Mouse (Mus musculus) stomach, embryonic 16.5 days (tissue): ENCODE measurements around the gene Pinlyp. TPM values are rescaled to one million over a fixed set of nuclear protein-coding genes. Genes with fewer than 3 reads are reported as not detected.

Experiments used
- ATAC-seq: fragments of 200-750 bp; cut with Nextera tagmentation; 2 replicates; pipeline ENCODE4 v1.8.0; 2017; ENCODE audit warnings: moderate number of reproducible peaks, moderate TSS enrichment; ENCODE audit not compliant: insufficient read depth, low FRiP score
- H3K27ac ChIP-seq: fragments of 300-500 bp; sonication (generic); 2 replicates; pipeline ENCODE4 v1.5.1; 2014; ENCODE audit warnings: low read length
- H3K27me3 ChIP-seq: fragments of 300-500 bp; sonication (generic); 2 replicates; pipeline ENCODE4 v1.6.1; 2014; ENCODE audit warnings: low read length, control low read depth, mixed read lengths; ENCODE audit not compliant: control insufficient read depth, insufficient read depth
- H3K36me3 ChIP-seq: fragments of 300-500 bp; sonication (generic); 2 replicates; pipeline ENCODE4 v1.6.1; 2014; ENCODE audit warnings: low read length; ENCODE audit not compliant: control insufficient read depth, insufficient read depth
- H3K4me1 ChIP-seq: fragments of 300-500 bp; sonication (generic); 2 replicates; pipeline ENCODE4 v1.6.1; 2014; ENCODE audit warnings: low read length, control low read depth, mixed read lengths; ENCODE audit not compliant: control insufficient read depth, insufficient read depth
- H3K4me2 ChIP-seq: fragments of 300-500 bp; sonication (generic); 2 replicates; pipeline ENCODE4 v1.6.1; 2014; ENCODE audit warnings: low read depth, low read length, mixed read lengths
- H3K4me3 ChIP-seq: fragments of 300-500 bp; sonication (generic); replicated peaks from 2 replicates; pipeline ENCODE4 v1.5.1; 2014; ENCODE audit warnings: mild to moderate bottlenecking, low read length
- H3K9ac ChIP-seq: fragments of 300-500 bp; sonication (generic); 2 replicates; pipeline ENCODE4 v1.6.1; 2014; ENCODE audit warnings: low read length
- H3K9me3 ChIP-seq: fragments of 300-500 bp; sonication (generic); replicated peaks from 2 replicates; pipeline ENCODE4 v1.6.1; 2016; ENCODE audit warnings: low read length, control low read depth; ENCODE audit not compliant: control insufficient read depth
- WGBS: fragments of 180-500 bp; shearing (Covaris S2); extraction: QIAGEN DNeasy Blood & Tissue Kit; methylation state at CpG from one replicate; pipeline ENCODE4 v1.1.7; 2014; 5-methylcytosine and 5-hydroxymethylcytosine counted together
- polyA plus RNA-seq: library from polyadenylated mRNA; unstranded; fragments of >200 nt; fragmentation: Nextera tagmentation; extraction: Ambion mirVana; gene quantifications from 2 replicates; pipeline ENCODE4 v1.2.1, GENCODE M21; 2015

Pinlyp gene
- polyA plus RNA-seq, 1 experiment from 2014 or later: 16.4 TPM

DNA sequence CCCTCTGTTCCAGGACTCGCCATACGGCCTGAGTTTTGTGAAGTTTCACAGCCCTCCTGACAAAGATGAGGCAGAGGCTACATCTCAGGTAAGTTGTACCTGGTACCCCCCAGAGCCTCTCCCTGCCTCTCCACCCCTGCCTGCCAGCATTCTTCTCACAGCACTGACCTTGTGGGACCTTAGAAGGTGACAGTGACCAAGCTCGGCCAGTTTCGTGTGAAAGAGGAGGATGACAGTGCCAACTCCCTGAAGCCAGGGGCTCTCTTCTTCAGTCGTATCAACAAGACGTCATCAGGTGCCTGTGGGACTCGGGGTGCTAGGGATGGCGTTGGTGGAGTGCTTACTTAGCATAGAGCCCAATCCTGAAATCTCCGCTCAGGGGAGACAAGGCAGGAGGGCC is 20.3 kb upstream of the Pinlyp start:
- H3K4me2 ChIP-seq: no peak overlapping the region
- 94% methylated on average over 9 of the region's 9 CpGs for WGBS
- H3K9ac ChIP-seq: no peak overlapping the region
- no peak overlapping the region for H3K4me3 ChIP-seq
- no peak overlapping the region for H3K27ac ChIP-seq
- no peaks in the 10 kb centered on the region; the same call in 1 of the 2 replicates for H3K4me1 ChIP-seq
- no peak for ATAC-seq
- no peaks in the 10 kb centered on the region for H3K9me3 ChIP-seq
- no peaks in the 10 kb centered on the region for H3K27me3 ChIP-seq
- peaks cover 23% of the 10 kb centered on the region for H3K36me3 ChIP-seq

GRCm38 (mm10) chr7:24565627-24566026 is 19.7 kb upstream of the Pinlyp start:
- Histone ChIP-seq H3K36me3 (peaks cover 21% of the 10 kb centered on the region), H3K4me1 (no peaks in the 10 kb centered on the region; the same call in 1 of the 2 replicates), H3K4me2 (no peak overlapping the region), H3K9ac (no peak overlapping the region), H3K27ac (no peak overlapping the region), H3K9me3 (no peaks in the 10 kb centered on the region), H3K27me3 (no peaks in the 10 kb centered on the region), H3K4me3 (no peak overlapping the region)
- no peak for ATAC-seq
- WGBS: 93% methylated on average over 11 of the region's 11 CpGs

GRCm38 (mm10) chr7:24564607-24565265 is 18.8 kb upstream of the Pinlyp start:
- Histone ChIP-seq H3K4me1 (no peaks in the 10 kb centered on the region; the same call in 1 of the 2 replicates), H3K4me3 (no peak overlapping the region), H3K27me3 (no peaks in the 10 kb centered on the region), H3K36me3 (peaks cover 14% of the 10 kb centered on the region; the same call in 1 of the 2 replicates), H3K27ac (no peak overlapping the region), H3K4me2 (no peak overlapping the region), H3K9ac (no peak overlapping the region), H3K9me3 (no peaks in the 10 kb centered on the region)
- ATAC-seq: no peak
- WGBS: 64% methylated on average over 6 of the region's 6 CpGs

GRCm38 (mm10) chr7:24563837-24564206 is 17.9 kb upstream of the Pinlyp start:
- no peak overlapping the region for H3K4me3 ChIP-seq
- H3K4me1 ChIP-seq: no peaks in the 10 kb centered on the region; the same call in 1 of the 2 replicates
- no peaks in the 10 kb centered on the region for H3K27me3 ChIP-seq
- H3K9ac ChIP-seq: no peak overlapping the region
- ATAC-seq: no peak
- no peak overlapping the region for H3K27ac ChIP-seq
- H3K9me3 ChIP-seq: no peaks in the 10 kb centered on the region
- 79% methylated on average over 4 of the region's 4 CpGs for WGBS
- H3K4me2 ChIP-seq: no peak overlapping the region
- H3K36me3 ChIP-seq: peaks cover 14% of the 10 kb centered on the region; the same call in 1 of the 2 replicates

GRCm38 (mm10) chr7:24563191-24563836 is 17.4 kb upstream of the Pinlyp start:
- H3K9ac ChIP-seq: no peak overlapping the region
- no peaks in the 10 kb centered on the region for H3K9me3 ChIP-seq
- no peaks in the 10 kb centered on the region; the same call in 1 of the 2 replicates for H3K4me1 ChIP-seq
- no peak overlapping the region for H3K4me3 ChIP-seq
- 90% methylated on average over 8 of the region's 8 CpGs for WGBS
- H3K27me3 ChIP-seq: no peaks in the 10 kb centered on the region
- peaks cover 10% of the 10 kb centered on the region; the same call in 1 of the 2 replicates for H3K36me3 ChIP-seq
- ATAC-seq: no peak
- no peak overlapping the region for H3K4me2 ChIP-seq
- H3K27ac ChIP-seq: no peak overlapping the region

GRCm38 (mm10) chr7:24561450-24561849 is 15.5 kb upstream of the Pinlyp start:
- H3K27me3 ChIP-seq: no peaks in the 10 kb centered on the region
- WGBS: 87% methylated on average over 4 of the region's 4 CpGs
- H3K27ac ChIP-seq: peak overlapping the region; percentile 69
- H3K36me3 ChIP-seq: no peaks in the 10 kb centered on the region; the same call in 1 of the 2 replicates
- ATAC-seq: no peak
- H3K4me2 ChIP-seq: no peak overlapping the region
- no peak overlapping the region for H3K4me3 ChIP-seq
- no peak overlapping the region for H3K9ac ChIP-seq
- H3K9me3 ChIP-seq: no peaks in the 10 kb centered on the region
- H3K4me1 ChIP-seq: no peaks in the 10 kb centered on the region; the same call in 1 of the 2 replicates

GRCm38 (mm10) chr7:24555786-24556185 is 9.9 kb upstream of the Pinlyp start:
- 92% methylated on average over 10 of the region's 10 CpGs for WGBS
- Histone ChIP-seq H3K36me3 (0 out of 2 replicates have a peak, but pooled peaks cover 15% of the 10 kb centered on the region), H3K27me3 (no peaks in the 10 kb centered on the region), H3K4me3 (no peak overlapping the region), H3K4me2 (no peak overlapping the region), H3K9ac (no peak overlapping the region), H3K4me1 (no peaks in the 10 kb centered on the region), H3K9me3 (no peaks in the 10 kb centered on the region), H3K27ac (no peak overlapping the region)
- ATAC-seq: no peak

- peaks cover 17% of the 10 kb centered on the region; the same call in 1 of the 2 replicates for H3K36me3 ChIP-seq
- H3K27me3 ChIP-seq: no peaks in the 10 kb centered on the region
- H3K9me3 ChIP-seq: no peaks in the 10 kb centered on the region
- WGBS: 86% methylated on average over 12 of the region's 12 CpGs
- no peak for ATAC-seq
- H3K9ac ChIP-seq: no peak overlapping the region
- no peak overlapping the region for H3K4me2 ChIP-seq
- no peak overlapping the region for H3K4me3 ChIP-seq
- no peak overlapping the region for H3K27ac ChIP-seq
- peaks cover 8% of the 10 kb centered on the region for H3K4me1 ChIP-seq
Observed at GRCm38 (mm10) chr7:24551985-24552759, 6.3 kb upstream of the Pinlyp start.
